Mouse (Mus musculus) ES-E14 (cell line): ENCODE measurements around the gene Tlk1.

Source experiments
- CHD2 ChIP-seq: IDR thresholded peaks from 2 replicates; pipeline ENCODE4 v1.6.1; 2014; ENCODE audit warnings: mild to moderate bottlenecking, low read depth, low read length, inconsistent platforms
- ZNF384 ChIP-seq: IDR thresholded peaks from 2 replicates; pipeline ENCODE4 v1.6.1; 2012; ENCODE audit warnings: low read depth, low read length, inconsistent platforms

DNA sequence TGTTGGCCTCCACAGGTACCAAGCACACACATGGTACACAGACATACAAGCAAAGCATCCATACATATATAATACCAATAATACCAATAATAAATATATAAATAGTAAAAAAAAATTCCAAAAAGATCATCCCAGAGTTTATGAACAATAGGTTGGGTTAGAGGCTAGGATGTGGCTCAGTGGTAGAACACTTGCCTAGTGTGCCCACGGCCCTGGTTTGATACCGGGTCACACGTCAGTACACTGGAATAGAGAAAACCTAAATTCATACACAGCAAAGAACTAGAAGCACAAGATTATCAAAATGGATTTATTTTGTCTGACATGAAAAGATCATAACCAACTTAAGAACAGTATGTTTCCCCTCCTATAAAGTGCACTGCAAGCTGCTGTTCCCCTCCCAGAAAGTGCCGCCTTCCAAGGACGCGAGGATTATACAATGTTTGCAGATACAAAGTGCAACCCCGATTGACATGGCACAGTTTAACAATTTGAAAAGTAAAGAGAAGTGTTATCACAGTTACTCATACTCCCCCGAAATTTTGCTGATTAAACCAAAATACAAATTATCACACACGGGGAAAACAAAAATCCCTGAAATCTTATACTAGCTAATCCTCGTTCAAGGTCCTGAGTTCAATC, 6.3 kb upstream of the Tlk1 start:
- TF ChIP-seq ZNF384 (no peak), CHD2 (no peak)
